Mouse (Mus musculus) megakaryocyte, embryonic 14.5 days (primary cell): ENCODE data around the gene Lcmt1.
A peak's percentile ranks its signal among the peaks of the same experiment; 100 is the strongest.

ENCODE experiments used
- FLI1 ChIP-seq: IDR thresholded peaks from 2 replicates; pipeline ENCODE4 v1.6.1; 2012; ENCODE audit warnings: low read length, inconsistent platforms, mixed read lengths
- GATA1 ChIP-seq: IDR thresholded peaks from 3 replicates; pipeline ENCODE4 v1.6.1; 2012; ENCODE audit warnings: mixed read lengths, low read length, inconsistent platforms, borderline replicate concordance

GRCm38 (mm10) chr7:123377443-123378400 lies 8.1 kb downstream of the Lcmt1 start:
- TF ChIP-seq GATA1 (peak; percentile 71; the same call in 1 of the 3 replicates), FLI1 (no peak)
